Mouse (Mus musculus) MEL (cell line): ENCODE data around the gene Akr1a1. TPM values are rescaled to one million over a fixed set of nuclear protein-coding genes. Genes with fewer than 3 reads are reported as not detected.
A peak's percentile ranks its signal among the peaks of the same experiment; 100 is the strongest.

Experiments used
- DNase-seq: peaks from one replicate; pipeline ENCODE4 v3.0.0; 2011; ENCODE audit warnings: low read depth, low spot score
- H3K27ac ChIP-seq: 2 replicates; pipeline ENCODE4 v1.5.1; 2012; ENCODE audit warnings: low read depth, mild to moderate bottlenecking, control low read depth, low read length, moderate library complexity; ENCODE audit not compliant: control insufficient read depth
- H3K27me3 ChIP-seq, 2 experiments: fragments of 150-350 bp in 1 of 2; sonication (generic) in 1 of 2; 2 replicates each; pipeline ENCODE4 v1.6.1; 2012; ENCODE audit warnings: low read length in 2 of 2, mild to moderate bottlenecking in 2 of 2, improper control_type of control experiment in 1 of 2, moderate library complexity in 1 of 2; ENCODE audit not compliant: insufficient read depth in 2 of 2, control insufficient read depth in 1 of 2
- H3K36me3 ChIP-seq, 2 experiments: 2 replicates each; pipeline ENCODE4 v1.6.1; 2012 to 2014; ENCODE audit warnings: low read length in 2 of 2, improper control_type of control experiment in 1 of 2, inconsistent platforms in 1 of 2, mild to moderate bottlenecking in 1 of 2; ENCODE audit not compliant: insufficient read depth in 2 of 2, control insufficient read depth in 1 of 2
- H3K4me1 ChIP-seq, 2 experiments: fragments of 150-350 bp in 1 of 2; sonication (generic) in 1 of 2; 2 replicates each; pipeline ENCODE4 v1.6.1; 2012; ENCODE audit warnings: low read length in 2 of 2, improper control_type of control experiment in 1 of 2, mild to moderate bottlenecking in 1 of 2; ENCODE audit not compliant: insufficient read depth in 2 of 2, control insufficient read depth in 1 of 2
- H3K4me3 ChIP-seq, 2 experiments: fragments of 150-350 bp in 1 of 2; sonication (generic) in 1 of 2; 2 replicates each; pipeline ENCODE4 v1.5.1; 2012; ENCODE audit warnings: low read depth in 2 of 2, low read length in 2 of 2, mild to moderate bottlenecking in 2 of 2, moderate library complexity in 2 of 2, control low read depth in 1 of 2, improper control_type of control experiment in 1 of 2; ENCODE audit not compliant: control insufficient read depth in 1 of 2, insufficient read depth in 1 of 2
- H3K79me2 ChIP-seq: 2 replicates; pipeline ENCODE4 v1.6.1; 2012; ENCODE audit warnings: mild to moderate bottlenecking, low read length, moderate library complexity; ENCODE audit not compliant: control insufficient read depth, poor library complexity, insufficient read depth
- H3K9ac ChIP-seq: 2 replicates; pipeline ENCODE4 v1.6.1; 2012; ENCODE audit warnings: low read depth, mild to moderate bottlenecking, control low read depth, low read length, moderate library complexity; ENCODE audit not compliant: control insufficient read depth, poor library complexity, severe bottlenecking
- H3K9me3 ChIP-seq: fragments of 150-350 bp; sonication (generic); replicated peaks from 2 replicates; pipeline ENCODE4 v1.6.1; 2012; ENCODE audit warnings: mild to moderate bottlenecking, low read length, improper control_type of control experiment, moderate library complexity; ENCODE audit not compliant: insufficient read depth
- BHLHE40 ChIP-seq: IDR thresholded peaks from 2 replicates; pipeline ENCODE4 v1.6.1; 2012; ENCODE audit warnings: low read depth, mild to moderate bottlenecking, inconsistent platforms, low read length, improper control_type of control experiment, borderline replicate concordance
- CHD2 ChIP-seq: IDR thresholded peaks from 2 replicates; pipeline ENCODE4 v1.6.1; 2011; ENCODE audit warnings: low read length, improper control_type of control experiment
- CTCF ChIP-seq, 3 experiments: IDR thresholded peaks in 2 of 3; conservative IDR thresholded peaks in 1 of 3; 2 replicates each; pipeline ENCODE4 v1.5.1; 2011 to 2012; ENCODE audit warnings: low read length in 3 of 3, low read depth in 2 of 3, mild to moderate bottlenecking in 2 of 3, improper control_type of control experiment in 1 of 3, inconsistent platforms in 1 of 3, mixed read lengths in 1 of 3, moderate library complexity in 1 of 3; ENCODE audit not compliant: control insufficient read depth in 1 of 3, insufficient read depth in 1 of 3, poor library complexity in 1 of 3, severe bottlenecking in 1 of 3
- E2F4 ChIP-seq: IDR thresholded peaks from 2 replicates; pipeline ENCODE4 v1.6.1; 2011; ENCODE audit warnings: low read depth, low read length, improper control_type of control experiment, borderline replicate concordance
- ELF1 ChIP-seq: IDR thresholded peaks from 2 replicates; pipeline ENCODE4 v1.6.1; 2014; ENCODE audit warnings: low read depth, mild to moderate bottlenecking, inconsistent platforms, low read length, improper control_type of control experiment, moderate library complexity
- ETS1 ChIP-seq: IDR thresholded peaks from 2 replicates; pipeline ENCODE4 v1.6.1; 2012; ENCODE audit warnings: low read depth, mild to moderate bottlenecking, inconsistent platforms, low read length, improper control_type of control experiment, moderate library complexity
- GABPA ChIP-seq: IDR thresholded peaks from 2 replicates; pipeline ENCODE4 v1.6.1; 2012; ENCODE audit warnings: low read depth, mild to moderate bottlenecking, inconsistent platforms, low read length, improper control_type of control experiment, moderate library complexity
- GATA1 ChIP-seq: IDR thresholded peaks from 2 replicates; pipeline ENCODE4 v1.6.1; 2011; ENCODE audit warnings: low read depth, low read length, improper control_type of control experiment
- JUND ChIP-seq: IDR thresholded peaks from 2 replicates; pipeline ENCODE4 v1.6.1; 2011; ENCODE audit warnings: low read depth, mild to moderate bottlenecking, improper control_type of control experiment, low read length
- MAFK ChIP-seq: IDR thresholded peaks from 2 replicates; pipeline ENCODE4 v1.6.1; 2011; ENCODE audit warnings: low read depth, mild to moderate bottlenecking, low read length, improper control_type of control experiment, borderline replicate concordance
- MAX ChIP-seq: IDR thresholded peaks from 2 replicates; pipeline ENCODE4 v1.6.1; 2011; ENCODE audit warnings: low read length, improper control_type of control experiment
- MAZ ChIP-seq: IDR thresholded peaks from 2 replicates; pipeline ENCODE4 v1.6.1; 2012; ENCODE audit warnings: low read depth, mild to moderate bottlenecking, inconsistent platforms, low read length, improper control_type of control experiment
- MEF2A ChIP-seq: IDR thresholded peaks from 2 replicates; pipeline ENCODE4 v1.6.1; 2014; ENCODE audit warnings: low read depth, mild to moderate bottlenecking, inconsistent platforms, low read length, improper control_type of control experiment; ENCODE audit not compliant: poor library complexity, insufficient replicate concordance, severe bottlenecking; ENCODE audit errors: extremely low read depth
- MXI1 ChIP-seq: IDR thresholded peaks from 2 replicates; pipeline ENCODE4 v1.6.1; 2011; ENCODE audit warnings: mild to moderate bottlenecking, low read depth, low read length, improper control_type of control experiment
- MYB ChIP-seq: IDR thresholded peaks from 2 replicates; pipeline ENCODE4 v1.6.1; 2011; ENCODE audit warnings: mild to moderate bottlenecking, low read depth, low read length, improper control_type of control experiment
- MYC ChIP-seq: IDR thresholded peaks from 2 replicates; pipeline ENCODE4 v1.6.1; 2011; ENCODE audit warnings: low read depth, mild to moderate bottlenecking, low read length, improper control_type of control experiment, moderate library complexity
- POLR2A ChIP-seq, 2 experiments: IDR thresholded peaks; 2 replicates each; pipeline ENCODE4 v1.6.1; 2011 to 2012; ENCODE audit warnings: low read length in 2 of 2, mild to moderate bottlenecking in 2 of 2, control low read depth in 1 of 2, improper control_type of control experiment in 1 of 2, low read depth in 1 of 2, moderate library complexity in 1 of 2; ENCODE audit not compliant: control insufficient read depth in 1 of 2, insufficient read depth in 1 of 2, poor library complexity in 1 of 2
- POLR2AphosphoS5 ChIP-seq: IDR thresholded peaks from 2 replicates; pipeline ENCODE4 v1.6.1; 2012; ENCODE audit warnings: low read depth, borderline replicate concordance, mild to moderate bottlenecking, inconsistent platforms, low read length, moderate library complexity, mixed read lengths
- RAD21 ChIP-seq: IDR thresholded peaks from 2 replicates; pipeline ENCODE4 v1.6.1; 2011; ENCODE audit warnings: mild to moderate bottlenecking, low read depth, low read length, improper control_type of control experiment
- SIN3A ChIP-seq: IDR thresholded peaks from 2 replicates; pipeline ENCODE4 v1.6.1; 2012; ENCODE audit warnings: low read length, improper control_type of control experiment, inconsistent platforms
- SMC3 ChIP-seq: IDR thresholded peaks from 2 replicates; pipeline ENCODE4 v1.6.1; 2011; ENCODE audit warnings: low read depth, low read length, improper control_type of control experiment
- TBP ChIP-seq: IDR thresholded peaks from 2 replicates; pipeline ENCODE4 v1.8.0; 2011; ENCODE audit warnings: low read depth, low read length, improper control_type of control experiment
- TCF12 ChIP-seq: IDR thresholded peaks from 2 replicates; pipeline ENCODE4 v1.6.1; 2014; ENCODE audit warnings: low read depth, mild to moderate bottlenecking, inconsistent platforms, low read length, improper control_type of control experiment, moderate library complexity
- UBTF ChIP-seq: IDR thresholded peaks from 2 replicates; pipeline ENCODE4 v1.6.1; 2012; ENCODE audit warnings: low read depth, mild to moderate bottlenecking, inconsistent platforms, low read length, improper control_type of control experiment, moderate library complexity, borderline replicate concordance; ENCODE audit not compliant: insufficient read depth
- USF1 ChIP-seq: IDR thresholded peaks from 2 replicates; pipeline ENCODE4 v1.6.1; 2014; ENCODE audit warnings: low read depth, mild to moderate bottlenecking, inconsistent platforms, low read length, improper control_type of control experiment, moderate library complexity
- USF2 ChIP-seq, 2 experiments: IDR thresholded peaks; 2 replicates each; pipeline ENCODE4 v1.6.1; 2011 to 2012; ENCODE audit warnings: improper control_type of control experiment in 2 of 2, low read length in 2 of 2, borderline replicate concordance in 1 of 2, inconsistent platforms in 1 of 2, low read depth in 1 of 2, mild to moderate bottlenecking in 1 of 2; ENCODE audit not compliant: insufficient read depth in 1 of 2
- ZC3H11A ChIP-seq: IDR thresholded peaks from 2 replicates; pipeline ENCODE4 v1.6.1; 2012; ENCODE audit warnings: low read depth, mild to moderate bottlenecking, inconsistent platforms, low read length, improper control_type of control experiment
- ZMIZ1 ChIP-seq: IDR thresholded peaks from 2 replicates; pipeline ENCODE4 v1.6.1; 2012; ENCODE audit warnings: low read depth, mild to moderate bottlenecking, inconsistent platforms, low read length, improper control_type of control experiment, moderate library complexity
- ZNF384 ChIP-seq: IDR thresholded peaks from 2 replicates; pipeline ENCODE4 v1.6.1; 2012; ENCODE audit warnings: low read depth, mild to moderate bottlenecking, inconsistent platforms, low read length, improper control_type of control experiment
- polyA plus RNA-seq, 2 experiments: library from polyadenylated mRNA; stranded (reverse) in 1 of 2; unstranded in 1 of 2; fragments of >175 nt in 1 of 2; fragments of >200 nt in 1 of 2; gene quantifications; 2 replicates each; pipeline versions ENCODE4 v1.2.1 to v1.2.4; 2012; ENCODE audit warnings: low replicate concordance in 2 of 2, low read depth in 1 of 2; ENCODE audit not compliant: insufficient read length in 2 of 2, insufficient read depth in 1 of 2, missing spikeins in 1 of 2
- total RNA-seq: library from RNA; depleted of rRNA; stranded (reverse); fragments of 300-350 nt; gene quantifications from 2 replicates; pipeline ENCODE4 v1.2.3, GENCODE M21; 2012

The Akr1a1 gene
- total and polyA plus RNA-seq, 3 experiments = 258 to 358 TPM; not detected in 1

- peak; percentile 79 for TF ChIP-seq GATA1
- TF ChIP-seq RAD21 = no peak
- peak; percentile 63 for TF ChIP-seq MAX
- TF ChIP-seq MYC = peak; percentile 92
- TF ChIP-seq CHD2 = peak; percentile 84
- no peak for TF ChIP-seq BHLHE40
- peak; percentile 91 for TF ChIP-seq MXI1
- 0 out of 2 replicates have a peak, but pooled peaks have one; percentile 31 for TF ChIP-seq ETS1
- peak; percentile 58 for TF ChIP-seq SIN3A
- peaks cover 34% of the 10 kb centered on the region for H3K79me2 ChIP-seq
- peak within 1 kb of the TSS; percentile 77 to 98 for H3K4me3 ChIP-seq
- H3K27ac ChIP-seq = peak within 1 kb of the TSS; percentile 84
- peak within 1 kb of the TSS; percentile 95 for H3K9ac ChIP-seq
- DNase-seq = peak; percentile 93
- peaks cover 5 to 16% of the 10 kb centered on the region in 2 experiments for H3K36me3 ChIP-seq
- no peaks in the 10 kb centered on the region for H3K9me3 ChIP-seq
- no peaks in the 10 kb centered on the region for H3K27me3 ChIP-seq
- peaks cover 2 to 4% of the 10 kb centered on the region in 2 experiments; a peak in 1 of 4 replicates for H3K4me1 ChIP-seq
These were observed 23.5 kb downstream of the Akr1a1 start, which contains the start of gene Nasp for GRCm38 (mm10) chr4:116627722-116628662. Gene Nasp, minus strand, starts transcription at chr4:116627941.

GRCm38 (mm10) chr4:116627359-116627716 is 24.1 kb downstream of the Akr1a1 start:
- no peaks in the 10 kb centered on the region for H3K9me3 ChIP-seq
- peak overlapping the region; percentile 95 for H3K9ac ChIP-seq
- peak overlapping the region; percentile 84 for H3K27ac ChIP-seq
- no peak for TF ChIP-seq CTCF (IDR thresholded peaks at IDR 0.05 in 2 of 3, conservative IDR thresholded peaks at IDR 0.05 in 1 of 3; ENCODE audit: control insufficient read depth in 1 of 3, insufficient read depth in 1 of 3, low read depth in 2 of 3, low read length in 3 of 3, poor library complexity in 1 of 3, severe bottlenecking in 1 of 3)
- TF ChIP-seq ZC3H11A = no peak
- TF ChIP-seq TBP = peak; percentile 99
- TF ChIP-seq MYB = no peak
- no peak for TF ChIP-seq RAD21
- TF ChIP-seq MAZ = no peak
- TF ChIP-seq MEF2A = no peak
- TF ChIP-seq TCF12 = no peak; the same call in none of the 2 replicates
- peak; percentile 99 for TF ChIP-seq POLR2A (IDR thresholded peaks at IDR 0.05; ENCODE audit: control insufficient read depth in 1 of 2, insufficient read depth in 1 of 2, low read depth in 1 of 2, low read length in 2 of 2, poor library complexity in 1 of 2)
- no peak for TF ChIP-seq UBTF
- peak; percentile 95; the same call in 1 of the 2 replicates for TF ChIP-seq POLR2AphosphoS5
- TF ChIP-seq MYC = no peak; the same call in 1 of the 2 replicates
- TF ChIP-seq GATA1 = no peak
- TF ChIP-seq GABPA = no peak
- TF ChIP-seq ELF1 = peak; percentile 86
- no peak for TF ChIP-seq ZNF384
- no peak for TF ChIP-seq SMC3
- TF ChIP-seq ZMIZ1 = peak; percentile 98
- TF ChIP-seq E2F4 = no peak
- no peak for TF ChIP-seq MAFK
- TF ChIP-seq USF2 (IDR thresholded peaks at IDR 0.05; ENCODE audit: borderline replicate concordance in 1 of 2, insufficient read depth in 1 of 2, low read depth in 1 of 2, low read length in 2 of 2) = no peak
- TF ChIP-seq JUND = no peak
- TF ChIP-seq SIN3A = peak; percentile 87
- TF ChIP-seq USF1 = no peak
- no peak for TF ChIP-seq MAX

More at GRCm38 (mm10) chr4:116627359-116627716, 24.1 kb downstream of the Akr1a1 start:
- Histone ChIP-seq H3K4me3 (peak overlapping the region; percentile 77 to 98), H3K79me2 (peaks cover 34% of the 10 kb centered on the region), H3K36me3 (peaks cover 7 to 16% of the 10 kb centered on the region in 2 experiments), H3K4me1 (peaks cover 2 to 4% of the 10 kb centered on the region in 2 experiments; a peak in 1 of 4 replicates), H3K27me3 (no peaks in the 10 kb centered on the region)
- peak; percentile 94 for DNase-seq
